ENCODE assay signal across 8 mouse cellular contexts in the genomic region with DNA sequence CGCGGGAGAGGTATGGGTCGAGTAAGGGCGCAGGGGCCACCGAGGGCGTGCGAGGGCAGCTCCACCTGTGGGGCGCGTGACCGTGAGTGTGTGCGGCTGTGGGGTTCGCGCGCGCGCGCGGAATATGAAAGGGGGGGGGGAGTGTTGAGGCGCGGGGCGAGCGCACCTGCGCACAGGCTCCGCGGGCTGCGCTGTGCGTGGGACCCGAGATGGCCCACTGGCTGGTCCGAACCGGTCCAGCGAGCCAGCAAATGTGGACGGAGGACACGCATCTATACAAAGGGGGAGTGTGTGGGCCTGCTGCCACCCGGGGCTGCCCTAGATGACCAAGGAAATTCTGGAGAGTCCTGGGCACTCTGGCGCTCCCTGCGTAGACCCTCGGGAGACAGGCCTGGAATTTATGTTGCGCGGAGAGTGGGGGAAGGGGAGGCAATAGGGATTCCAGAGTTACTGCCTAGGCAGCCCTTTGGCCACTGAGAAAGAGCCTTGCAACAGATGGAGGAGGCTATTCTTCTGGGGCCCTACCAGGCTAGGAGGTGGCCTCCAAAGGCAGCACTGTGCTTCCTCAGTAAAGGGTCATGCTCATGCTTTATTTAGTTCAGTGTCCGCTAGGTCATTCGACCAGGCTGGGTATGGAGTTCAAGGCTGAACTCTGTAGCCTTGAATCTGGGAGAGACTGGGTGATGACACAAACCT. TPM values are rescaled to one million over a fixed set of nuclear protein-coding genes. Genes with fewer than 3 reads are reported as not detected.
DNase-seq lines count a peak whose midpoint lies in the region; ATAC-seq and TF ChIP-seq lines count a peak whose summit lies in the region.

No protein-coding gene starts in this region.

- peak overlapping the region; percentile 75 for H3K4me2 ChIP-seq in neural tube, embryonic 15.5 days

- H3K4me3 ChIP-seq in kidney, adult 2 months (ENCODE audit: insufficient read depth, low read depth, low read length): peak overlapping the region; percentile 97
- peak overlapping the region; percentile 88 for H3K4me3 ChIP-seq in lung, adult 2 months (replicated peaks; ENCODE audit: extremely low read depth, low read depth, low read length)
- peak overlapping the region; percentile 81 for H3K4me3 ChIP-seq in neural tube, embryonic 15.5 days (replicated peaks)

- peak overlapping the region; percentile 93 for H3K9ac ChIP-seq in neural tube, embryonic 15.5 days (replicated peaks)

- peaks cover 18% of the 10 kb centered on the region for H3K9me3 ChIP-seq in neural tube, embryonic 15.5 days (replicated peaks)

- peaks cover 2% of the 10 kb centered on the region for H3K36me3 ChIP-seq in kidney, adult 2 months (ENCODE audit: control insufficient read depth, insufficient read depth, low read length)
- H3K36me3 ChIP-seq in neural tube, embryonic 15.5 days: peaks cover 34% of the 10 kb centered on the region

- H3K4me1 ChIP-seq in kidney, adult 2 months (ENCODE audit: control insufficient read depth, insufficient read depth, low read length): peaks cover 16% of the 10 kb centered on the region
- 0 out of 2 replicates have a peak, but pooled peaks cover 3% of the 10 kb centered on the region for H3K4me1 ChIP-seq in lung, adult 2 months (ENCODE audit: control insufficient read depth, insufficient read depth, low read length)
- peaks cover 23% of the 10 kb centered on the region for H3K4me1 ChIP-seq in neural tube, embryonic 15.5 days

- TF ChIP-seq POLR2A in brain, embryonic 14.5 days (IDR thresholded peaks at IDR 0.05; ENCODE audit: borderline replicate concordance, extremely low read depth, insufficient read depth, insufficient read length, poor library complexity, severe bottlenecking): no peak; the same call in 1 of the 2 replicates
- no peak for TF ChIP-seq POLR2A in kidney, adult 2 months (IDR thresholded peaks at IDR 0.05; ENCODE audit: low read depth, low read length)
- no peak for TF ChIP-seq POLR2A in lung, adult 2 months (IDR thresholded peaks at IDR 0.05; ENCODE audit: borderline replicate concordance, extremely low read depth, low read depth, low read length)

- WGBS in kidney, adult 2 months: under 1% methylated on average over 40 of the region's 41 CpGs
- 2% methylated on average over 40 of the region's 41 CpGs for WGBS in lung, adult 2 months
- under 1% methylated on average over 37 of the region's 41 CpGs for WGBS in neural tube, embryonic 15.5 days

- no peak for TF ChIP-seq CTCF in brain, embryonic 14.5 days (IDR thresholded peaks at IDR 0.05; ENCODE audit: borderline replicate concordance, extremely low read depth, insufficient read depth, insufficient read length)
- TF ChIP-seq CTCF in kidney, adult 2 months (conservative IDR thresholded peaks at IDR 0.05; ENCODE audit: insufficient read depth, insufficient read length, low read depth, low read length): no peak
- TF ChIP-seq CTCF in lung, adult 2 months (IDR thresholded peaks at IDR 0.05; ENCODE audit: insufficient read depth, low read length): no peak

- peak overlapping the region; percentile 97 for H3K27ac ChIP-seq in kidney, adult 2 months (ENCODE audit: insufficient read depth, low read depth, low read length)
- H3K27ac ChIP-seq in neural tube, embryonic 15.5 days (replicated peaks): peak overlapping the region; percentile 98

- no peaks in the 10 kb centered on the region for H3K27me3 ChIP-seq in kidney, adult 2 months (replicated peaks; ENCODE audit: control insufficient read depth, insufficient read depth, low read length)
- no peaks in the 10 kb centered on the region for H3K27me3 ChIP-seq in neural tube, embryonic 15.5 days (replicated peaks)

- peak; percentile 69 for ATAC-seq in cerebellum, adult (ENCODE audit: insufficient number of reproducible peaks, low FRiP score, low TSS enrichment)
- peak; percentile 88 for ATAC-seq in neural tube, embryonic 15.5 days (ENCODE audit: low FRiP score)

- no peak for DNase-seq in cerebellum, adult 11-12 months
- DNase-seq in 3T3-L1 (ENCODE audit: low read depth, low spot score): peak; percentile 60
- DNase-seq in brain, embryonic 14.5 days (ENCODE audit: low read depth): peak; percentile 77
- peak; percentile 46 for DNase-seq in gastrocnemius, postnatal 10 days
- peak; percentile 76 for DNase-seq in kidney, adult 2 months
- DNase-seq in lung, adult 2 months: no peak

RNA-seq across cellular contexts. Expression of a gene that starts 0.5 kb away (rescaled TPM):
- not detected in 2 replicates for polyA plus RNA-seq in brain, embryonic 14.5 days (2012; rRNA removed)
- total RNA-seq in gastrocnemius, postnatal 10 days (2021): 1 to 10 TPM in 1 of 2 experiments, not detected in 1; 5.4 TPM
- 0.42 and 0.49 TPM in 2 replicates for polyA plus RNA-seq in kidney, adult 2 months (2012; rRNA removed)
- not detected in 2 replicates for polyA plus RNA-seq in lung, adult 2 months (2012; rRNA removed)
- not detected in 2 replicates for polyA plus RNA-seq in neural tube, embryonic 15.5 days (2015; fragmentation: Nextera tagmentation; extraction: Ambion mirVana)

RNA-seq across cellular contexts. Expression of a gene that starts 0.5 kb away (rescaled TPM):
- polyA plus RNA-seq in brain, embryonic 14.5 days (2012; rRNA removed): 60.0 and 69.2 TPM in 2 replicates
- 10 to 100 TPM; 18.5 to 25.2 TPM for total RNA-seq in gastrocnemius, postnatal 10 days (2021)
- 49.2 and 73.1 TPM in 2 replicates for polyA plus RNA-seq in kidney, adult 2 months (2012; rRNA removed)
- polyA plus RNA-seq in lung, adult 2 months (2012; rRNA removed): 34.2 and 42.7 TPM in 2 replicates
- polyA plus RNA-seq in neural tube, embryonic 15.5 days (2015; fragmentation: Nextera tagmentation; extraction: Ambion mirVana): 41.0 and 43.7 TPM in 2 replicates

RNA-seq across cellular contexts. Expression of a gene that starts 4.8 kb away (rescaled TPM):
- polyA plus RNA-seq in brain, embryonic 14.5 days (2012; rRNA removed): not detected in 2 replicates
- total RNA-seq in gastrocnemius, postnatal 10 days (2021): not detected
- not detected in 2 replicates for polyA plus RNA-seq in kidney, adult 2 months (2012; rRNA removed)
- not detected in 2 replicates for polyA plus RNA-seq in lung, adult 2 months (2012; rRNA removed)
- polyA plus RNA-seq in neural tube, embryonic 15.5 days (2015; fragmentation: Nextera tagmentation; extraction: Ambion mirVana): not detected in 2 replicates

RNA-seq across cellular contexts. Expression of a gene that starts 7.7 kb away (rescaled TPM):
- polyA plus RNA-seq in brain, embryonic 14.5 days (2012; rRNA removed): 14.6 and 15.0 TPM in 2 replicates
- total RNA-seq in gastrocnemius, postnatal 10 days (2021): 1 to 10 TPM; 5.1 TPM
- 4.3 and 6.1 TPM in 2 replicates for polyA plus RNA-seq in kidney, adult 2 months (2012; rRNA removed)
- polyA plus RNA-seq in lung, adult 2 months (2012; rRNA removed): 6.7 and 7.2 TPM in 2 replicates
- 12.8 and 13.0 TPM in 2 replicates for polyA plus RNA-seq in neural tube, embryonic 15.5 days (2015; fragmentation: Nextera tagmentation; extraction: Ambion mirVana)

RNA-seq across cellular contexts. Expression of a gene that starts 21.6 kb away (rescaled TPM):
- 2.8 and 3.1 TPM in 2 replicates for polyA plus RNA-seq in brain, embryonic 14.5 days (2012; rRNA removed)
- 10 to 100 TPM; 40.1 to 47.0 TPM for total RNA-seq in gastrocnemius, postnatal 10 days (2021)
- polyA plus RNA-seq in kidney, adult 2 months (2012; rRNA removed): 87.9 and 89.2 TPM in 2 replicates
- 179 and 229 TPM in 2 replicates for polyA plus RNA-seq in lung, adult 2 months (2012; rRNA removed)
- 11.5 and 16.7 TPM in 2 replicates for polyA plus RNA-seq in neural tube, embryonic 15.5 days (2015; fragmentation: Nextera tagmentation; extraction: Ambion mirVana)

Comparison
In these comparisons a context has a peak if more than half of its experiments do, and no peak if none do; other contexts are left out.
1. DNase-seq: peak in 3T3-L1 (single experiment), brain, embryonic 14.5 days (single experiment), gastrocnemius, postnatal 10 days (single experiment) and kidney, adult 2 months (single experiment); none in cerebellum, adult 11-12 months (single experiment) and lung, adult 2 months (single experiment).
2. Peak in every context shown above with its lines, with median percentiles within 50 percentile points of each other: H3K4me3 ChIP-seq.